Mouse (Mus musculus): Measurements from ENCODE around the gene Jam2. TPM values are rescaled to one million over a fixed set of nuclear protein-coding genes. Genes with fewer than 3 reads are reported as not detected.

Gene Jam2
- 4.7 and 6.5 TPM in 2 replicates for polyA plus RNA-seq (2015; fragmentation: Nextera tagmentation; extraction: Ambion mirVana)

DNA sequence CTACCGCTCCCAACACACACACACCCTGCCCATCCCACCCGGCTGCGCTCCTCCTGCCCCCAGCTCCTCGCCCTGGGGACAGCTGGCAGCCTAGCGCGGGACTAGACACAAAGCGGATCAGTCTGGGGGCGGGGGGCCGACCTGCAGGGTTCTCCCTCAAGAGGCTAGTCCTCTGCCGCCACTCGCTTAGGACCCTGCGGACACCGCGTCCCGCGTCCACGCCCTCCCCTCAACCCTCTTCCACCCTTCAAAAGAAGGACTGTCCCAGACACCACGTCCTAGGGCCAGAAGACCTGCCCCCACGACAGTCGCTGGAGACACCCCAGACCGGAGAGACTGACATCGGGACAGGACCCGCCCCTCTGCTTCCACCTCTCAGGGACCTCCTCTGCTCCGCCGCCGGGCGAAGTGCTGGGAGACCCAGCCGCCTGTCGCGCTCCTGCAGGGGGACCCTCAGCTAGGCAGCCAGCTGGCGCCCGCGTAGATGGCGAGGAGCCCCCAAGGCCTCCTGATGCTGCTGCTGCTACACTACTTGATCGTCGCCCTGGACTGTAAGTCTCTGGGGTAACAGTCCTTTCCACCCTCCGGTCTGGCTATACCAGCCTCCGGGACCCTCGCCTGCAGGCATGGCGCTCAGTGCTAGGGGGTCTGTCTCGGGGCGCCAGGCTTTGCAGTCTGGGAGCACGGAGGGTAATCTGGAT, at the start of gene Jam2:
Gene Jam2, plus strand, starts transcription at position 121 of the 701 bp plus-strand sequence.
- under 1% methylated on average over 43 of the region's 43 CpGs for whole genome bisulfite sequencing
- peak; percentile 77 for ATAC-seq (ENCODE audit: insufficient number of reproducible peaks, insufficient read depth, low FRiP score, low TSS enrichment, low read depth)
- peak within 1 kb of the TSS; percentile 70 for H3K9ac ChIP-seq
- peaks cover 29% of the 10 kb centered on the region for H3K27me3 ChIP-seq
- H3K36me3 ChIP-seq = no peaks in the 10 kb centered on the region
- H3K4me3 ChIP-seq = peak within 1 kb of the TSS; percentile 64
- H3K4me2 ChIP-seq = peak within 1 kb of the TSS; percentile 96
- H3K27ac ChIP-seq = peak within 1 kb of the TSS; percentile 3; the same call in 1 of the 2 replicates
- H3K4me1 ChIP-seq = peaks cover 8% of the 10 kb centered on the region; the same call in 1 of the 2 replicates
- no peaks in the 10 kb centered on the region for H3K9me3 ChIP-seq

DNA sequence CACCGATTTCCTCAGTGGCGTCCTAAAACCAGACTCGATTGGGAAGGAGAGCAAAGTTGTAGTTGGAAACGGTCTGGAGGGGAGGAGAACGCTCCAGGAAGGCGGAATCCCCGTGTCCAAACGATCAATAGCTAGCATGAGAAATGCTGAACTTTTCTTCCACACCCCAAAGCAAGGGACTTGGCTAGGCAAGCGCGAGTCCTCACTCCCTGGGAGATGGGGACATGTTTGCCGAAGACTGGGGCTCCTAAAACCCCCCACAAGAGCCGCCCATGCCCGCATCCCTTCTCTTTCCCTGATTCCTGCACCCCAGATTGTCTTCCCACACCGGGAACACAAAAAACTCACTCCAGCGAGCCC, 39.1 kb upstream of the Jam2 start:
- under 1% methylated on average over 15 of the region's 15 CpGs for whole genome bisulfite sequencing
- peak overlapping the region; percentile 69; the same call in 1 of the 2 replicates for H3K27ac ChIP-seq
- no peaks in the 10 kb centered on the region for H3K27me3 ChIP-seq
- peak overlapping the region; percentile 87 for H3K9ac ChIP-seq
- no peaks in the 10 kb centered on the region for H3K9me3 ChIP-seq
- H3K4me3 ChIP-seq = peak overlapping the region; percentile 77
- H3K4me1 ChIP-seq = peaks cover 5% of the 10 kb centered on the region
- ATAC-seq (ENCODE audit: insufficient number of reproducible peaks, insufficient read depth, low FRiP score, low TSS enrichment, low read depth) = no peak
- H3K4me2 ChIP-seq = peak overlapping the region; percentile 70
- H3K36me3 ChIP-seq = peaks cover 24% of the 10 kb centered on the region

DNA sequence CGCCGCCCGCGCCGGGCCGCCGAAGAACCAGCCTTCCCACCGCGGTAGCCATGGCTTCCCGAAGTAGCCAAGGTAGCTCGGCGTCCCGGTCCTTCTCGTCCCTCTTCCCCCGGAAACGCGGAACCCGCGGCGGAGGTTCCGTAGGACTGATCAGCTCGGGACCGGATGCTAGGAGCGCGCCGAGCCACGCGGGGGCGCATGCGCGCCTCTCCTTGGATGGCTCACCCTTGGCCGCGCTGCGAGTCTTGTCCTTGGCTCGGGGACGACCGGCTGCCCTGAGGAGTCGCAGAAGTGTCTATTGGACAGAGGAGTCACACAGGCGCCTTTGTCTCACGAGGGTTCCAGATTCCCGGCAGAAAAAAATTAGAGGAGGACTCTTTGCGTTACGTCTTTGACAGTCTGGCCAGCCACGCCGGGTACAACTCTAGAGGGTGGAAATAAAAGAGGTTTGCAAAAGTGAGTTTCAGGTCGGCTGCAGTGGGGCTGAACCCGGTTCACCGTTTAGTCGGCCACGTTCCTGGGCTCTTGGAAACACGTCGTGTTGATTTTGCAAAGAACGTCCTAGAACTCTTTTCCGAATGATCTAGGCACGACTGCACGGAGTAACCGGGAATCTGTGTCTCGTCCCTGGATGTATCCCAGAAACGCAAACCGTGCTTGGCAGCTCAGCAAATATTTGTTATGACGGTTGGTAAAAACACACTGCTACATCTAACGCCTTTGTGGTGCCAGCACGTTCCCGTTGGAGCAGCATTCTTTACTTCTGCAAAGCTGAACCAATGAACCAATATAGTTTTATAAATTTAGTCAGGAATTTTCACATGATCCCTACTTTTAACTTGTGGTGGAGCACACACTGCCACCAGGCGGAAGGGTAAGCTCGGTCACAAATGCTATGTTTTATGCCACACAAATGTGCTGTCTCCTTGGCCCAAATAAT, 38.5 kb upstream of the Jam2 start, which contains the start of gene Mrpl39:
Gene Mrpl39, minus strand, starts transcription at position 577 of the 940 bp plus-strand sequence.
- peak within 1 kb of the TSS; percentile 69 for H3K27ac ChIP-seq
- WGBS = under 1% methylated on average over 66 of the region's 66 CpGs

DNA sequence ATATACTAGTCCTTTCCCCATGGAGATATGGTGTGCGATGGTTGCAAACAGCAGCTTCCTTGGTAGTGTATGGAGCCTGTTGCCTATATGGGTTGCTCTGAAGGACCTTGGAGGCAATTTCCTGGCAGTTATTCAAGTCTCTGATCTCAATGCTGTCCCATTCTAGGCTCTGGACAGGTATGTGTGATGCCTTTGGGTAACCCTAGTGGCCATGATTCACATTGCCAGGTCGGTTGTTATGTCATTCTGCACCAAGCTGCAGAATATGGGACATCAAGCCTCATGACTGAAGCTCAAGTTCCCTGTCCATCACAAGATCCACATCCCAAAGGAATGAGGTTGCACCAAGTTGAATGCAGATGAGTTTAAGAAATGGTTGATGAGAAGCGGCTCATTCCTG, 36.6 kb upstream of the Jam2 start:
- H3K9me3 ChIP-seq = no peaks in the 10 kb centered on the region
- no peaks in the 10 kb centered on the region for H3K27me3 ChIP-seq
- H3K4me3 ChIP-seq = no peak overlapping the region
- H3K36me3 ChIP-seq = 0 out of 2 replicates have a peak, but pooled peaks cover 4% of the 10 kb centered on the region
- no peak overlapping the region for H3K9ac ChIP-seq
- 77% methylated on average over 3 of the region's 3 CpGs for WGBS
- no peak overlapping the region for H3K27ac ChIP-seq
- H3K4me2 ChIP-seq = no peak overlapping the region
- peaks cover 5% of the 10 kb centered on the region for H3K4me1 ChIP-seq
- no peak for ATAC-seq (ENCODE audit: insufficient number of reproducible peaks, insufficient read depth, low FRiP score, low TSS enrichment, low read depth)

More for the DNA sequence above, 38.5 kb upstream of the Jam2 start, which contains the start of gene Mrpl39:
- H3K4me2 ChIP-seq = peak within 1 kb of the TSS; percentile 70
- no peaks in the 10 kb centered on the region for H3K27me3 ChIP-seq
- H3K9me3 ChIP-seq = no peaks in the 10 kb centered on the region
- H3K4me1 ChIP-seq = peaks cover 5% of the 10 kb centered on the region
- peaks cover 18% of the 10 kb centered on the region for H3K36me3 ChIP-seq
- peak; percentile 98 for ATAC-seq (ENCODE audit: insufficient number of reproducible peaks, insufficient read depth, low FRiP score, low TSS enrichment, low read depth)
- H3K9ac ChIP-seq = peak within 1 kb of the TSS; percentile 87
- peak within 1 kb of the TSS; percentile 77 for H3K4me3 ChIP-seq

DNA sequence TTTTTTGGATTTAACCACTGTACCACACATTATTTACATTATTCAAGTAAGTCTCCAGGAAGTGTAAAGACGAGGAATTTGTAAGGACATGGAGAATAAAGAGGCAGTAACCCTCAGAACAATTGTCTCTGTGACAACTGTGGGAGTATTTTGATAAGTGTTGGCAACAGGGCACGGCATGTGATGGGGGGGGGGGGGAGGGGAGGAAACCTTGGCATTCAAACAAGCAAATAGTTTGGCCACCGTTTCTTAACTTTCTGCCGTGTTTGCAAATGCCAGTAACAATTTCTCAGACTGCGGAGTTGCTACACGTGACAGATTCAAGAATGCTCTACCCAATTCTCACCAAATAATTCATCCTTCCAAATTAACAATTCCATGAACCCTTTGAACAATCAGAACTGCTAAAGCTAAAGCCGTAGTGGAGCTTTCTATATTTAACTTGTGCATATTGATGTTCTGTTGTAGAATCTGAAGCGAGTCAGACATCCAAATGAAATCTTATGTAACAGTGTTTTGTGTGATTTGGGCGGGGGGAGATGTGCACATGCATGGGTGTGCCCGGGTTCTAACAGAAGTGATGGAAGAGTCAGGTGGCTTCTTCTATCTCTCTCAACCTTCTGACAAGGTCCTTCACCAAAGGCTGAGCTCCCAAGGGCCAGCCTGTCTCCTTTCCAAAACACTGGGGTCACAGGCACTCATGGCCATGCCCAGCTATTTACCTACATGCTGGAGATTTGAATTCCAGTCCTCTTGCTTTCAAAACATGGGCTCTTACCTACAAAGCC, 29.0 kb upstream of the Jam2 start:
- ATAC-seq (ENCODE audit: insufficient number of reproducible peaks, insufficient read depth, low FRiP score, low TSS enrichment, low read depth) = no peak
- 62% methylated on average over 10 of the region's 10 CpGs for WGBS

DNA sequence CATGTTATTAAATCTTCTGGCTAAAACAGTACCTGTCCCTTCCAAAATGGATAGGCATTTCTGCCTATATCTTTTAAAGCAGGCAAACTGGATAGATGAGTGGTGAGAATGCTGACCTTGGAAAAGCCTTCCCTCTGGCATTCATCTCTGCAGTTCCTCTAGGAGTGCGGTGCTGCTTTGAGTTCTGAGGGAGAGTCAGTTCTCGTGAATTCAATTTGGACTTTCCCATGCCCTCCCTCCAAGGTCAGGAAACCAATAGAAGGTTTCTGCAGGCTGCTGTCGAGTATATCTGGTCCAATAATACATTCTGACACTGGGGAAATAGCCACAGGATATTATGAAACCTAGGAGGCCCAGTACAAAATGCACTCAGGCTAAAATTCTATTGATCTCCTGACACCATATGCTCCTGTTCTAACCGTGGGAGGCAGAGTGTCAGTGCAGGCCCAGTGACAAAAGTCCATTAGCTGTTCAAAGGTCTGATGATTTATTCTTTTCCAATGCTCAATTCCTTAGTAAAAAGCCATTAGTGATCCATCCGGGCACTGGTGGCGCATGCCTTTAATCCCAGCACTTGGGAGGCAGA, 28.1 kb upstream of the Jam2 start:
- WGBS = 75% methylated on average over 6 of the region's 6 CpGs
- H3K9ac ChIP-seq = no peak overlapping the region

More for the DNA sequence above, 29.0 kb upstream of the Jam2 start:
- H3K9me3 ChIP-seq = no peaks in the 10 kb centered on the region
- no peaks in the 10 kb centered on the region for H3K36me3 ChIP-seq
- no peak overlapping the region for H3K9ac ChIP-seq
- H3K27me3 ChIP-seq = no peaks in the 10 kb centered on the region
- H3K4me1 ChIP-seq = no peaks in the 10 kb centered on the region
- no peak overlapping the region for H3K4me3 ChIP-seq
- no peak overlapping the region for H3K4me2 ChIP-seq
- no peak overlapping the region for H3K27ac ChIP-seq

DNA sequence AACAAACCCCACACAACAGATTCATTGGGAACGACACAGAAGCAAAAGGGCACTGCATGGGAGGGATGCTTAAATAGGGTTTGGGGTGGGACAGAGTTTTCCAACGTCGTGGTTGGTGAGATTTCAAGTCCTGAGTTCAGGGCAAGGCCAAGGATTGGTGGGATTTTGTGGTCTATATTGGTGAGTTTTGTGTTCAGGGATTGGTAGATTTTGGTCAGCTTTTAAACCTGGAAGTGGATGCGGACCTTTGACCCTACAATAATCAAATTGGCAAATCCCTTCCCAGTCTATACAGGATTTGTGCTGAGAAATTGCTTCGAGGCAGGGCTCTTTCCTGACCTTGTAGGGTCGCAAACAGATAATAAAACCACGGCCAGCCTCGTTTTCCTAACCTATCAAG, 6.0 kb upstream of the Jam2 start:
- no peaks in the 10 kb centered on the region for H3K9me3 ChIP-seq
- no peak overlapping the region for H3K27ac ChIP-seq
- no peaks in the 10 kb centered on the region for H3K4me1 ChIP-seq
- no peak overlapping the region for H3K9ac ChIP-seq
- H3K4me3 ChIP-seq = no peak overlapping the region
- no peak overlapping the region for H3K4me2 ChIP-seq
- WGBS = 84% methylated on average over 8 of the region's 8 CpGs
- H3K36me3 ChIP-seq = no peaks in the 10 kb centered on the region
- no peak for ATAC-seq (ENCODE audit: insufficient number of reproducible peaks, insufficient read depth, low FRiP score, low TSS enrichment, low read depth)
- peaks cover under 1% of the 10 kb centered on the region for H3K27me3 ChIP-seq

More for the DNA sequence above, 28.1 kb upstream of the Jam2 start:
- H3K27me3 ChIP-seq = no peaks in the 10 kb centered on the region
- no peak overlapping the region for H3K27ac ChIP-seq
- ATAC-seq (ENCODE audit: insufficient number of reproducible peaks, insufficient read depth, low FRiP score, low TSS enrichment, low read depth) = no peak
- H3K4me2 ChIP-seq = no peak overlapping the region
- no peak overlapping the region for H3K4me3 ChIP-seq
- H3K4me1 ChIP-seq = no peaks in the 10 kb centered on the region
- H3K9me3 ChIP-seq = no peaks in the 10 kb centered on the region
- no peaks in the 10 kb centered on the region for H3K36me3 ChIP-seq

DNA sequence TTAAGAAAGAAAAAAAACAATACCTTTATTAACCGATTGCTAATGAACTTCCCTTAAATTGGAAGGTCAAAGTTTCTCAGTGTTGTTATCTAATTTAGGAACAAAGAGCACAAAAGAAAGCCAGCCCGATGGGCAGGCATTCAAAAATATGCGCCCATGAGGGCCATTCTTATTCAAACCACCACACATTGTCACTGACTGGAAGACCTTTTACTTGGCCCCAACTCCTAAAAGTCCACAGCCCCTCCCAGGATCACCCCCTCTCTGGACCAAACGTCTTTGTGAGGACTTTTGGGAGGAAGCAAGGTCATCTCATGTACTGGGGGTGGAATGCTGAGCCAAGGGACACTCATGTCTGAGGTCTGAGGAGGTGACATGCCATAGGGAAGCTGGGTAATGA, 4.7 kb upstream of the Jam2 start:
- WGBS = 64% methylated on average over 4 of the region's 4 CpGs
- H3K4me1 ChIP-seq = peaks cover 6% of the 10 kb centered on the region; the same call in 1 of the 2 replicates

DNA sequence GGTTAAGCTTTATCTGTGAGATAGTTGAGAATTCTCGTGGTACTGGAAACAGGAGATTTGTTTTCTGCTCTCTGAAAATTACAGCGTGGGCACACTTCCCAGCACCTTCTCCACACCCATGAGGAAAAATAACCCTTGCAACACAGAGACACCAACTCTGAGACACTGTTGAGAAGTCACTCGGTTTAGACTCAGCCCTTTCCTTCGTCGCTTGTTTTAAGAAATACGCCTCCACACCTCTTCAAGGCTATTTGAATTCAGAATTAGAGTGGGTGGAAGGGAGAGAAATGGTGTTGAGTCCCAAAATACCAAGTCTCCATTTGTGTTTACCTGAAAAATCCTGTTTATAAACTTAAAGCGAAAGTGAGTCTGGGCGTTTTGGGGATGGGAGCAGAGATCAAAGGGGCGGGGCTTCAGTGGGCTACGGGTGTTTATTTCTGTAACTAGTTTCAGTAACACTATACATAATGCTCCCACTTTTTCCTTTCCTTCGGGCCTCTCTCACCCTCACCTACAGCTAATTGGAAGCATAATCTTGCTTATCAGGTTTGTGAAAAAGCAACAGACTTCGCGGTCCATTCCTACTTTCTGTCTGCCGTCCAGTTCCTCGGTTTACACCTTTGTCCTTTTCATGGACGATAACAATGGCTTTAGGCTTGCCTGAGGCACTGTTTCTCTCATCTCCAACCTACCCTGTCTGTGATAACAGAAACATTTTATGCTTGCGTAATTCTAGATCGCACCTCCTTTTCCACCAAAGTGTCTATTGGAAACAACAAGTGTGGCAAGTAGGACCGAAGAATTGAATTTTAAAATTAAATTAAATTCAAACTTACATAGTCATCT, 4.1 kb upstream of the Jam2 start:
- Histone ChIP-seq H3K27ac (no peak overlapping the region), H3K9me3 (no peaks in the 10 kb centered on the region), H3K4me2 (no peak overlapping the region), H3K27me3 (peaks cover 14% of the 10 kb centered on the region), H3K4me3 (no peak overlapping the region), H3K4me1 (peaks cover 8% of the 10 kb centered on the region; the same call in 1 of the 2 replicates), H3K9ac (no peak overlapping the region), H3K36me3 (no peaks in the 10 kb centered on the region)
- ATAC-seq (ENCODE audit: insufficient number of reproducible peaks, insufficient read depth, low FRiP score, low TSS enrichment, low read depth) = no peak
- 85% methylated on average over 19 of the region's 19 CpGs for WGBS

More for the DNA sequence above, 4.7 kb upstream of the Jam2 start:
- no peak for ATAC-seq (ENCODE audit: insufficient number of reproducible peaks, insufficient read depth, low FRiP score, low TSS enrichment, low read depth)
- H3K9me3 ChIP-seq = no peaks in the 10 kb centered on the region
- H3K27ac ChIP-seq = no peak overlapping the region
- H3K9ac ChIP-seq = no peak overlapping the region
- H3K4me3 ChIP-seq = no peak overlapping the region
- no peak overlapping the region for H3K4me2 ChIP-seq
- no peaks in the 10 kb centered on the region for H3K36me3 ChIP-seq
- H3K27me3 ChIP-seq = peaks cover 7% of the 10 kb centered on the region

DNA sequence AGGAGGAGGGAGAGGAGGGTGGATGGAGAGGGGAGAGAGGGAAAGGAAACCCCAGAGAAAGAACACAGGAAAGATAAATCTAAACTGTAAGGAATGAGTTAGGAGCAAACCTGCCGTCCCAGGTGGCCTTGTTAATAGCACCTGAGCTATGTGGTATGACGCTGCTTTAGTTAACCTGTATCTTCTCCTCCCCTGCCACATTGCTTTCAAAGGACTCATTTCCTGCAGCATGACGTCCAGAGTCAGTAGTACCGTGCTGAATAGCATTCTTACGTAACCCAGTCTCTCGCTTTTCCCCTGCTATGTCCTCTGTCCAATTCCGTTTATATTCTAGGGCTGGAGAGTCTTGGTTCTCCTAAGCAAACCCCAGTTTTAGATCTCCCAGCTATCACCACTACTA, 3.0 kb upstream of the Jam2 start:
- Histone ChIP-seq H3K9ac (no peak overlapping the region), H3K4me2 (no peak overlapping the region), H3K36me3 (no peaks in the 10 kb centered on the region), H3K4me1 (peaks cover 8% of the 10 kb centered on the region; the same call in 1 of the 2 replicates), H3K27me3 (peaks cover 22% of the 10 kb centered on the region), H3K4me3 (no peak overlapping the region), H3K27ac (no peak overlapping the region), H3K9me3 (no peaks in the 10 kb centered on the region)
- no peak for ATAC-seq (ENCODE audit: insufficient number of reproducible peaks, insufficient read depth, low FRiP score, low TSS enrichment, low read depth)
- 88% methylated on average over 7 of the region's 7 CpGs for whole genome bisulfite sequencing

Data from embryonic facial prominence, embryonic 13.5 days (tissue).